Mouse (Mus musculus): ENCODE results near the gene Park7. TPM values are rescaled to one million over a fixed set of nuclear protein-coding genes. Genes with fewer than 3 reads are reported as not detected.
A peak's percentile ranks its signal among the peaks of the same experiment; 100 is the strongest.

Gene Park7
- polyA plus RNA-seq, 1 experiment from 2014 or later = 413 TPM

DNA sequence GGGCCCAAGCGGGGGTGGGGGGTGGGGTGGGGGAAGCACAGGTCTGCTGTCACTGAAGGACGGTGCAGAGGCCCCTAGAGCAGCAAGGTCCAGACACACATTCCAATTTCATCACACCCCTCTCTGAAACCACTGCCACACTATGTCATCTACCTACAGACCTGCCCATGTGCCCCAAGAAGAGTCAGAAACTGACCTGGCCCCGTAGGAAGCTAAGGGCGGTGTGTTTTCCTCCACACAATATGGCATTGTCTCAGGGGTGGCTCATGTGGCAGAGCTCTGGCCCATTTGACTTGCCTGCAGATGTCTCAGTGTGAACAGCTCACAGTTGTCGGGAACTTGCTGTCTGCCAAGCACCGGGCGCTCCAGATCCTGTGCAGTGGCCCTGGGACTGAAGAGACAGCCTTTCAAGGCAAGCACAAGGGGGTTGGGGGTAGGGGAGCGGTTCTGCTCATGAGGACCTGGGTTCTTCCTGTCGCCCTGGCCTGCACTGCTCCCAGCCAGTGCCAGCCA, 42.0 kb downstream of the Park7 start:
- Histone ChIP-seq H3K27me3 (replicated peaks; ENCODE audit: control insufficient read depth, insufficient read depth, low read length) (no peaks in the 10 kb centered on the region), H3K36me3 (ENCODE audit: control insufficient read depth, insufficient read depth, low read length) (no peaks in the 10 kb centered on the region), H3K27ac (ENCODE audit: low read depth, low read length) (peak overlapping the region; percentile 70), H3K9ac (ENCODE audit: low read depth, low read length) (no peak overlapping the region), H3K4me1 (ENCODE audit: control insufficient read depth, insufficient read depth, low read depth, low read length) (peaks cover 13% of the 10 kb centered on the region), H3K4me3 (ENCODE audit: low read length) (no peak overlapping the region), H3K9me3 (ENCODE audit: control insufficient read depth, low read length) (no peaks in the 10 kb centered on the region), H3K4me2 (ENCODE audit: low read length) (no peak overlapping the region)
- WGBS = 33% methylated on average over 9 of the region's 9 CpGs
- ATAC-seq = peak; percentile 75

DNA sequence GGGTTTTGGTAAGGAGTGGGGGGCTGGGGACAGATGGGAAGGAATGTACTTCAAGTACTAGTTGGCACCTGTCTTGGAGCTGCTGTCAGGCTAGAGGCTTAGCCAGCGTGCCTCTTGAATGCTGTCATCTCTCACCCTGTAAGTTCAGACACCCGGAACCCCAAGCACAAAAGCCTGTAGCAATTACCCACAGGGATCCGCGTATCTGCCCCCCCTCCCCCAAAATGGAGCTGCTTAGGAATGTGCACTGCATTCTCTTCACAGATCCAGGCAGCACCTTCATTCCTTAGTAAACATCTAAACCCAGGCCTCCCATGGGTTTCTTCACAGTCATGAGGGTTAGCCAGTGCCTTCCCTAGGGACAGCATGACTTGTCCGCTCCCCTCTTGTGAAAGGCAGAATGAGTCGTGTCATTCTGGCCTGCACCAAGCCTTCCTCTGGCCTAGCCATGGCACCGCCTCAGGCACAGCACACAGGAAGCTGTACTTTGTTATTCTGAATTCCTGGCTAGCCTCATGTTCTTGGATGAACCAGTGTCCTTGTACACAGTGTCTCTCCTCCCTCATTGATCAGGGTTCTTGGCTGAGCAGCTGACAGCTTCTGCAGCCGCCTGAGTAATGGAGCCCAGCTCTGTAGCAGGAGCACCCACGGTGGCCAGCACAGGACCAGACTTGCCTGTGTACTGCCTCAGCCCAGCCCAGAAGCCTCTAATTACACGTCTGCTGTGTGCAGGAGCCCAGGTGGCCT, 42.7 kb downstream of the Park7 start:
- Histone ChIP-seq H3K27ac (ENCODE audit: low read depth, low read length) (peak overlapping the region; percentile 70), H3K9ac (ENCODE audit: low read depth, low read length) (no peak overlapping the region)
- 30% methylated on average over 10 of the region's 10 CpGs for WGBS

GRCm38 (mm10) chr4:150870963-150871391, 43.3 kb downstream of the Park7 start:
- no peak for ATAC-seq
- peaks cover 8% of the 10 kb centered on the region; the same call in 1 of the 2 replicates for H3K36me3 ChIP-seq (ENCODE audit: control insufficient read depth, insufficient read depth, low read length)
- no peaks in the 10 kb centered on the region for H3K27me3 ChIP-seq (replicated peaks; ENCODE audit: control insufficient read depth, insufficient read depth, low read length)
- WGBS = 85% methylated on average over 13 of the region's 13 CpGs
- H3K4me2 ChIP-seq (ENCODE audit: low read length) = no peak overlapping the region
- H3K4me1 ChIP-seq (ENCODE audit: control insufficient read depth, insufficient read depth, low read depth, low read length) = peaks cover 13% of the 10 kb centered on the region
- H3K9me3 ChIP-seq (ENCODE audit: control insufficient read depth, low read length) = no peaks in the 10 kb centered on the region
- H3K27ac ChIP-seq (ENCODE audit: low read depth, low read length) = no peak overlapping the region
- no peak overlapping the region for H3K9ac ChIP-seq (ENCODE audit: low read depth, low read length)
- no peak overlapping the region for H3K4me3 ChIP-seq (ENCODE audit: low read length)

More for the DNA sequence above, 42.7 kb downstream of the Park7 start:
- Histone ChIP-seq H3K9me3 (ENCODE audit: control insufficient read depth, low read length) (no peaks in the 10 kb centered on the region), H3K4me2 (ENCODE audit: low read length) (no peak overlapping the region), H3K4me3 (ENCODE audit: low read length) (no peak overlapping the region), H3K36me3 (ENCODE audit: control insufficient read depth, insufficient read depth, low read length) (peaks cover 3% of the 10 kb centered on the region; the same call in 1 of the 2 replicates), H3K4me1 (ENCODE audit: control insufficient read depth, insufficient read depth, low read depth, low read length) (peaks cover 13% of the 10 kb centered on the region), H3K27me3 (replicated peaks; ENCODE audit: control insufficient read depth, insufficient read depth, low read length) (no peaks in the 10 kb centered on the region)
- ATAC-seq = peak; percentile 90

- H3K4me2 ChIP-seq (ENCODE audit: low read length) = no peak overlapping the region
- H3K9ac ChIP-seq (ENCODE audit: low read depth, low read length) = no peak overlapping the region
- H3K9me3 ChIP-seq (ENCODE audit: control insufficient read depth, low read length) = no peaks in the 10 kb centered on the region
- peaks cover 13% of the 10 kb centered on the region for H3K4me1 ChIP-seq (ENCODE audit: control insufficient read depth, insufficient read depth, low read depth, low read length)
- WGBS = 78% methylated on average over 17 of the region's 17 CpGs
- H3K27me3 ChIP-seq (replicated peaks; ENCODE audit: control insufficient read depth, insufficient read depth, low read length) = no peaks in the 10 kb centered on the region
- no peak overlapping the region for H3K27ac ChIP-seq (ENCODE audit: low read depth, low read length)
- H3K4me3 ChIP-seq (ENCODE audit: low read length) = no peak overlapping the region
- peaks cover 8% of the 10 kb centered on the region; the same call in 1 of the 2 replicates for H3K36me3 ChIP-seq (ENCODE audit: control insufficient read depth, insufficient read depth, low read length)
- ATAC-seq = no peak
These were observed 44.7 kb downstream of the Park7 start for GRCm38 (mm10) chr4:150869276-150870197.

- Histone ChIP-seq H3K4me3 (ENCODE audit: low read length) (no peak overlapping the region), H3K36me3 (ENCODE audit: control insufficient read depth, insufficient read depth, low read length) (peaks cover 8% of the 10 kb centered on the region; the same call in 1 of the 2 replicates), H3K9ac (ENCODE audit: low read depth, low read length) (no peak overlapping the region), H3K4me2 (ENCODE audit: low read length) (no peak overlapping the region), H3K9me3 (ENCODE audit: control insufficient read depth, low read length) (no peaks in the 10 kb centered on the region), H3K4me1 (ENCODE audit: control insufficient read depth, insufficient read depth, low read depth, low read length) (peaks cover 13% of the 10 kb centered on the region), H3K27ac (ENCODE audit: low read depth, low read length) (no peak overlapping the region), H3K27me3 (replicated peaks; ENCODE audit: control insufficient read depth, insufficient read depth, low read length) (no peaks in the 10 kb centered on the region)
- ATAC-seq = no peak
- 96% methylated on average over 2 of the region's 2 CpGs for WGBS
These were observed 45.4 kb downstream of the Park7 start for GRCm38 (mm10) chr4:150868859-150869258.

DNA sequence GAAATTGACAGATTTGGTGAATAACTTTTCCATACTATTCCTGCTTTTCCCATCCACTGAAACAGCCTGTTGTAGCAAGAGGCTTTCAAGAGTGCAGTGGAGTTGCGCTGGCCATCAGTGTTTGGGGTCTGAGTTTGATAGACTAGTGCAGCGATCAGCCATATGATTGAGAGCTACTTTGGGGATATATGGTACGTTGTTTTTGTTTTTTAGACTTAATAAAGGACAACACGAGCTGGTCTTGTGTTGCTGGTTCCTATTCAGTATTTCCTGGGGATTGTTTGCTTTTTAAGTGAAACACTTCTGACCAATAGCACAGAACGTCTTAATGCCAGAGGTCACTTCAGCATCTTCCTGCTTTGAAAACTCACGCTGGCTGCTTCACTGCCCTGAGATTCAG, 46.1 kb downstream of the Park7 start:
- Histone ChIP-seq H3K4me3 (ENCODE audit: low read length) (no peak overlapping the region), H3K27me3 (replicated peaks; ENCODE audit: control insufficient read depth, insufficient read depth, low read length) (no peaks in the 10 kb centered on the region), H3K36me3 (ENCODE audit: control insufficient read depth, insufficient read depth, low read length) (peaks cover 8% of the 10 kb centered on the region; the same call in 1 of the 2 replicates), H3K9ac (ENCODE audit: low read depth, low read length) (no peak overlapping the region), H3K27ac (ENCODE audit: low read depth, low read length) (no peak overlapping the region), H3K4me2 (ENCODE audit: low read length) (no peak overlapping the region), H3K4me1 (ENCODE audit: control insufficient read depth, insufficient read depth, low read depth, low read length) (peaks cover 13% of the 10 kb centered on the region), H3K9me3 (ENCODE audit: control insufficient read depth, low read length) (no peaks in the 10 kb centered on the region)
- WGBS = 81% methylated on average over 6 of the region's 6 CpGs
- no peak for ATAC-seq

GRCm38 (mm10) chr4:150866494-150866893, 47.7 kb downstream of the Park7 start:
- Histone ChIP-seq H3K36me3 (ENCODE audit: control insufficient read depth, insufficient read depth, low read length) (peaks cover 8% of the 10 kb centered on the region; the same call in 1 of the 2 replicates), H3K27ac (ENCODE audit: low read depth, low read length) (no peak overlapping the region), H3K4me2 (ENCODE audit: low read length) (no peak overlapping the region), H3K9ac (ENCODE audit: low read depth, low read length) (no peak overlapping the region), H3K27me3 (replicated peaks; ENCODE audit: control insufficient read depth, insufficient read depth, low read length) (no peaks in the 10 kb centered on the region), H3K4me3 (ENCODE audit: low read length) (no peak overlapping the region), H3K9me3 (ENCODE audit: control insufficient read depth, low read length) (no peaks in the 10 kb centered on the region), H3K4me1 (ENCODE audit: control insufficient read depth, insufficient read depth, low read depth, low read length) (peaks cover 5% of the 10 kb centered on the region)
- WGBS = 97% methylated on average over 12 of the region's 12 CpGs
- ATAC-seq = no peak

DNA sequence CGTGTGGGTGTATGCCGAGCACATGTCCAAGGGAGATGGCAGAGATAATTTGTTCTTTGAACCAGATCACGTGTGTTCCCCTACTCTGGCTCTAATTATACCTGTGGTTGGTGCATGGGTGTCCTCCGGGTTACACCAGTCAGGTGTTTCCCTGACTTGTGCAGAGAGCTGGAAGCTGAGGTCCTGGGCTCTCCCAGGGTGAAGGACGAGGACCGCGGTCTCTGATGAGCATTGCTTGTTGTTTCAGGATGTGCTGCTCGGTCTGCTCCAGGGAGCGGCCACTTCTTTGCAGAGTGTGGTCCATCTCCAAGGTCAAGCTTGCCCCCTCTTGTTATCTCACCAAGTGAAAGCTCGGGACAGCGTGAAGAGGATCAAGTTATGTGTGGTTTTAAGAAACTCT, 48.2 kb downstream of the Park7 start:
- 90% methylated on average over 11 of the region's 11 CpGs for WGBS
- no peak overlapping the region for H3K27ac ChIP-seq (ENCODE audit: low read depth, low read length)
- peaks cover 1% of the 10 kb centered on the region; the same call in 1 of the 2 replicates for H3K4me1 ChIP-seq (ENCODE audit: control insufficient read depth, insufficient read depth, low read depth, low read length)
- H3K27me3 ChIP-seq (replicated peaks; ENCODE audit: control insufficient read depth, insufficient read depth, low read length) = no peaks in the 10 kb centered on the region
- ATAC-seq = no peak
- H3K9ac ChIP-seq (ENCODE audit: low read depth, low read length) = no peak overlapping the region
- no peaks in the 10 kb centered on the region for H3K9me3 ChIP-seq (ENCODE audit: control insufficient read depth, low read length)
- peaks cover 8% of the 10 kb centered on the region; the same call in 1 of the 2 replicates for H3K36me3 ChIP-seq (ENCODE audit: control insufficient read depth, insufficient read depth, low read length)
- no peak overlapping the region for H3K4me2 ChIP-seq (ENCODE audit: low read length)
- no peak overlapping the region for H3K4me3 ChIP-seq (ENCODE audit: low read length)

GRCm38 (mm10) chr4:150865371-150865770, 48.9 kb downstream of the Park7 start:
- Histone ChIP-seq H3K27me3 (replicated peaks; ENCODE audit: control insufficient read depth, insufficient read depth, low read length) (no peaks in the 10 kb centered on the region), H3K4me2 (ENCODE audit: low read length) (no peak overlapping the region), H3K36me3 (ENCODE audit: control insufficient read depth, insufficient read depth, low read length) (peaks cover 8% of the 10 kb centered on the region; the same call in 1 of the 2 replicates), H3K27ac (ENCODE audit: low read depth, low read length) (no peak overlapping the region), H3K4me3 (ENCODE audit: low read length) (no peak overlapping the region), H3K4me1 (ENCODE audit: control insufficient read depth, insufficient read depth, low read depth, low read length) (no peaks in the 10 kb centered on the region), H3K9ac (ENCODE audit: low read depth, low read length) (no peak overlapping the region), H3K9me3 (ENCODE audit: control insufficient read depth, low read length) (no peaks in the 10 kb centered on the region)
- no peak for ATAC-seq
